Mouse (Mus musculus) bone marrow macrophage, adult 2 months (primary cell): ENCODE results near the gene Pip4k2a. TPM values are rescaled to one million over a fixed set of nuclear protein-coding genes. Genes with fewer than 3 reads are reported as not detected.

Experiments used
- H3K27ac ChIP-seq: 2 replicates; pipeline ENCODE4 v1.5.1; 2012; ENCODE audit warnings: low read depth, low read length; ENCODE audit not compliant: insufficient read depth
- H3K4me1 ChIP-seq: 2 replicates; pipeline ENCODE4 v1.6.1; 2012; ENCODE audit warnings: low read length; ENCODE audit not compliant: control insufficient read depth, insufficient read depth
- H3K4me3 ChIP-seq: 2 replicates; pipeline ENCODE4 v1.5.1; 2012; ENCODE audit warnings: mild to moderate bottlenecking, low read length, moderate library complexity; ENCODE audit not compliant: insufficient read depth
- CTCF ChIP-seq: IDR thresholded peaks from 2 replicates; pipeline ENCODE4 v1.5.1; 2012; ENCODE audit warnings: low read depth, mild to moderate bottlenecking, low read length, moderate library complexity
- POLR2A ChIP-seq: IDR thresholded peaks from 2 replicates; pipeline ENCODE4 v1.6.1; 2012; ENCODE audit warnings: mild to moderate bottlenecking, low read depth, low read length, borderline replicate concordance
- polyA plus RNA-seq: library from polyadenylated mRNA; stranded (reverse); fragments of >200 nt; gene quantifications from 2 replicates; pipeline ENCODE4 v1.2.4, GENCODE M21; 2012; ENCODE audit not compliant: missing spikeins, insufficient read depth, insufficient read length

The Pip4k2a gene
- polyA plus RNA-seq, 1 experiment, result 187 TPM

DNA sequence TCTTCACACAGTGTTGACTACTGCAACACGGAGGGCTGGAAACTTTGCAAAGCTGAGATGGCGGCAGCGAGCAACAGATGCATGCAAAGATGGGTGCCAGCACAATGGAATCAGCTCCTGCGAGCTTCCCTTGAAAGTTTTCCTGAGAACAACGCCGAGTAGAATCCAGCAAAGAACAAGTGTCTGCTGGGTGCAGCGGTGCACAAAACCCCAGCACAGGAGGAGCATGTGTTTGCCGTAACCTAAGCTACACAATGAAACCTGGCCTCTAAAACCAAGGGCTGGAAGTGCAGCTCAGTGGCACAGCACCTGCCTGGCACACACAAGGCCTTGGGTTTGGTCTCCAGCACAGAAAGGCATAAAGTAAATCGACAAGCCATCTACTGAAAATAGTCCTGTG lies 39.9 kb downstream of the Pip4k2a start:
- Histone ChIP-seq H3K27ac (peak overlapping the region; percentile 52), H3K4me3 (no peak overlapping the region), H3K4me1 (peaks cover 63% of the 10 kb centered on the region)
- no peak for TF ChIP-seq CTCF
- TF ChIP-seq POLR2A, result no peak

DNA sequence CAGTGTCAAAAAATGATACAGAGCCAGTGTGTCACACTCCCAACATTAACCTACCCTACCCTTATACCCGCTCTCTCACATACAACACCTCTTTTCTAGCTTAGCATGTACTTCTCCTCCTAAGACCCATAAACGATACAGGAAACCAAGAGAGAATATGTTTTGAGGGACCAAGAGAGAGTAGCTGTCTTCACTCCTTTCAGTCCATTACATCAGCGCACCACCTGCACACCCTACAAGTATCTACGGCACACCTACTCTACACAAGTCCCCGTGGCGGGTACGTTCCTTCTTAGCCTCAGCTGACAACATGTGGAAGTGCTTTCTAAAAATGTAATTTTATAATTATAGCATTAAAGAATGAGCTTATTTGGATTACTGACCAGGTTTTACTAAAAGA lies 40.5 kb downstream of the Pip4k2a start:
- TF ChIP-seq CTCF, result no peak
- no peak for TF ChIP-seq POLR2A
- Histone ChIP-seq H3K27ac (no peak overlapping the region), H3K4me1 (peaks cover 62% of the 10 kb centered on the region), H3K4me3 (no peak overlapping the region)

DNA sequence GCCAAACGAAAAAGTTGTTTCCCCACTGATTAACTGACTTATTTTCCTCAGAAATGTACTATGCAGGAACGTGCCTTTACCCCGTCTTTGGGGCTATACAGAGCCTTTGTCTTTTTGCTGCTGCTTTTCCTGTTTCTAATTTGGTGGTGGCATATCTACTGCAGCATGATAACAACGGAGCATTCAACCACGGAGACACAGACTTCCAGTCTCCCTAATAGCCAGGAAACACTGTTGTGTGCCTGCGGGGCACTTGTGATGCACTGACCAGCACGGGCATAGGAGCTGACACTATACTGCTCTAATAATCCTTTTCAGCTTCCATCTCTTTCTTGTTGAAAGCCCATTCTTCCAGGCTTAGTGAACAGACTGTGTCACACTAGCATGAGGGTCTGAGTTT lies 41.0 kb downstream of the Pip4k2a start:
- Histone ChIP-seq H3K4me3 (no peak overlapping the region), H3K27ac (no peak overlapping the region), H3K4me1 (peaks cover 58% of the 10 kb centered on the region)
- no peak for TF ChIP-seq POLR2A
- no peak for TF ChIP-seq CTCF

DNA sequence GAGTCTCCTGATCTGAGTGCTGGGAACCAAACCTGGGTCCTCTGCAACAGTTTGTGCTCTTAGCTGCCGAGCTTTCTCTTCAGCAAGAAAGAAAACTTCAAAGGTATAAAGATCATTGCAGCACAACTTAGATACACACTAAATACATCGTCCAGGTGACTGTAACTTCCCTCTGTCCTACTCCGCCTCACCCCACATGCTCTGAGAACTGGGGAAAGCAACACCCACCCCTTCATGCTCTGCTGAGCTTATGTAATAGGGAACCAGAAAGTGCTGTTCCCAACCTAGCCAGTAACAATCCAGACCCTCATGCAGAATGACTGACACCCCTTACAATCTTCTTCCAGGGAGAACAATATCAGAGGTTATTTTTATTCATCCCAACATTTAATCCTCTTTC lies 41.5 kb downstream of the Pip4k2a start:
- TF ChIP-seq CTCF, result no peak
- no peak for TF ChIP-seq POLR2A
- H3K4me1 ChIP-seq, result peaks cover 60% of the 10 kb centered on the region
- H3K27ac ChIP-seq, result no peak overlapping the region
- no peak overlapping the region for H3K4me3 ChIP-seq

DNA sequence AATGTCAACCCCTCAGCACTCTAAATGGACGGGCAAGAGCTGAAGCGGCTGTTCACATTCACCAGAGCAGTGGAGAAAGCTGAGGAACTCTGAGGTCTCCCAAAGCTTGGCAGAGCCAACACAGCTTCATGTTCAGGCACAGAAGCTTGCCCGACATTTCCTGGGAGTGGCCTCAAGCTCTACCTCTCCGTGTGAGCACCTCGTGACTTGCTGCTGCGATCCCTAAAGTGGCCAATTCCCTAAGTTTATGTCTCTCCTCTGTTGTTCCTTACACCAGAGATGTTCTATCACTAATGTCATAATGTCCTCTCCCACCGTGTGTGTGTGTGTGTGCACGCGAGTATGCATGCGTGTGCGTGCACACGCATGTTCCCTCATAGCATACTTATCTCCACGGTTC lies 42.3 kb downstream of the Pip4k2a start:
- TF ChIP-seq CTCF (no peak), POLR2A (no peak)
- Histone ChIP-seq H3K4me3 (no peak overlapping the region), H3K4me1 (peaks cover 60% of the 10 kb centered on the region), H3K27ac (no peak overlapping the region)

DNA sequence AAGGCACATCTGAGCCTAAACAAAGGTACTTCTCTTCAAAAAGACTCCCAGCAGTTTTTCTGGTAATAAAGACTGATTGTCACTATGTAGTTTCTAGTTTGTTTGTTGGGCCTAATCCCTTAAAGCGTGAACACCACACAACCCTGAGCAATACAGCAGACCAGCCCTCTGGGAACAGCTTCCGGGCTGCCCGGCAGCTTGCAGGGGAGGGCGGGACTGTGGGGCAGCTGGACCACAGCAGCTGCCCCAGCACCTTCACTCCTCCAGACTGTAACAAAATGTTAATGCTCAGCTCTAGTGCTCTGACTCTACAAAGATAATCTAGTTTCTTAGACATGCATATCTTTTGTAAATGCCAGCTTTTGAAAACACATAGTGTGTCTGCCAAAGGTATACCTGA lies 42.9 kb downstream of the Pip4k2a start:
- peaks cover 62% of the 10 kb centered on the region for H3K4me1 ChIP-seq
- no peak overlapping the region for H3K4me3 ChIP-seq

DNA sequence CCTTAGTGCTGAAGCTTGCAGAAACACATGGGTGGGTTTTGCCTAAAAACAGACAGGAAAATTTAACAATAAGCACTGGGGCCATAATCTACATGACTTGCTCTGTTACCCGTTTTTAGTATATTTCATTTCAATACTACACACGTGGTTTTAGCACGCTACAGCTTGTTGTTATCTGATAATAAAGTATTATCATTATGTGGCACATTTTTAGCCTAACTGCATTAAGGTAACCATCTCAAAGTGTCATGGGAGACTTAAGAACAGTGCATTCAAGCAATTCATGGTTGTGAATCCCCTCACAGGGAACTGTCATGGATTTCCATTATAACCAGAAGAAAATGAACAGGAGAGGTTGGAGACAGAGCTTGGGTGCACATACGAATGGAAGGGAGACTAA lies 43.5 kb downstream of the Pip4k2a start:
- Histone ChIP-seq H3K4me3 (no peak overlapping the region), H3K27ac (no peak overlapping the region), H3K4me1 (peaks cover 62% of the 10 kb centered on the region)
- TF ChIP-seq CTCF (no peak), POLR2A (no peak)

More for the DNA sequence above, 42.9 kb downstream of the Pip4k2a start:
- H3K27ac ChIP-seq, result no peak overlapping the region
- no peak for TF ChIP-seq CTCF
- TF ChIP-seq POLR2A, result no peak

DNA sequence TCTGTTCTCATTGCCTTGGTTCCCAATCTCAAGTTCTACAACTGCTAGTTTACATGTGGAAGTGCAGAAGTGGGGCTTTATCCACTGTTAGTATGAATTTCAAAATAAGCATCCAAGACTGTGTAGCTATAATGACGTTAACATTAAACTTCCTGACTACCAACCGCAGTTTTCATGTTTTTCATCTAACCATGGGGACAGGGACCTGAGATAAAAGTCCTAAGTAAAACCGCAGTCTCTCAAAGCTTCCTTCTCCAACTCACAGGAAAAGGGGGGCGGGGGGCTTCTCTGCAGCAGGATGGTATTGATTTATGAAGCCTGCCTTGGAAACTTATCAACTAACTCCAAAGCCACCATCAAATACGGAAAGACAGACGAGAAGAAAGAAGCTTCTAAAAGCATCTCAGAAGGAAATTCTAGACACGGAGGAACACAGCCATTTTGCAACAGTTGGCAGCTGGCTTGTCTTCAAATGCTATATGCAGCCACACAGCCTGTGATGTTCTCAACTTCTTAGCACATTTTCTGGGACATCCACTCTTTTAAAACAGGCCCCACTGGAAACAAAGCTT lies 45.7 kb downstream of the Pip4k2a start:
- Histone ChIP-seq H3K27ac (peak overlapping the region; percentile 61), H3K4me3 (peak overlapping the region; percentile 45), H3K4me1 (peaks cover 52% of the 10 kb centered on the region)
- no peak for TF ChIP-seq CTCF

DNA sequence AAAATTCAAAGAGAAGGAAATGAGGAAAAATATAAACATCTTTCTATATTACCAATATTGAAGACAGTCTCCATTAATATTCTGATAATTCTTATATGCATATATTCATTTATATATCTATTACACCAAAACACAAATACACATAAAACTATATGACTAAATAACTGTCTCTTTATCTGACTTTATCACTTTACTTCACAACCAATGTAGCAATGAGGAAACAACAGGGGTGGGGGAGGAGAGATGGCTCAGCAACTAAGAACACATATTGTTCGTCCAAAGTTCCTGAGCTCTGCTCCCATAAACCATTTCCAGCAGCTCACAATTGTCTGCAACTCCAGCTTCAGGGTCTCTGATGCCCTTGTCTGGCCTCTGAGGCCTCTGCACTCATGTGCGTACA lies 47.2 kb downstream of the Pip4k2a start:
- no peak overlapping the region for H3K4me3 ChIP-seq
- H3K27ac ChIP-seq, result no peak overlapping the region
- TF ChIP-seq POLR2A (no peak), CTCF (no peak)
- peaks cover 43% of the 10 kb centered on the region for H3K4me1 ChIP-seq

DNA sequence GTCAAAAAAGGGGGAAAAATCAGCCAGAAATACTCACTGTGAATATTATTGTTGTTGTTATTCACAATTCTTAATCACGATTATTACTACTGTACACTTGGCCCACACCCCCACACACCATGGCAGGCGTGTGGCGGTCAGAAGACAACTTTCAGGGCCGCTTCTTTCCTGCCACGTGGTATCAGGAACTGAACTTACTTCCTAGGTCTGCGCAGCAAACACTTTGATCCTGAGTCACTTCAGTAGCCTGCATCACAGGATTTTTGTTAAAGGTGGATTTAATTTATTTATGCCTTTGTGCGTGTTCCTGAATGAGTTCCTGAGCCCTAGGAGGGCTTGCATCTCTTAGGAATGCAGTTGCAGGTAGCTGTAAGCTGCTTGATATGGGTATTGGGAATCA lies 49.2 kb downstream of the Pip4k2a start:
- Histone ChIP-seq H3K4me1 (peaks cover 42% of the 10 kb centered on the region), H3K27ac (no peak overlapping the region), H3K4me3 (no peak overlapping the region)
- no peak for TF ChIP-seq CTCF

DNA sequence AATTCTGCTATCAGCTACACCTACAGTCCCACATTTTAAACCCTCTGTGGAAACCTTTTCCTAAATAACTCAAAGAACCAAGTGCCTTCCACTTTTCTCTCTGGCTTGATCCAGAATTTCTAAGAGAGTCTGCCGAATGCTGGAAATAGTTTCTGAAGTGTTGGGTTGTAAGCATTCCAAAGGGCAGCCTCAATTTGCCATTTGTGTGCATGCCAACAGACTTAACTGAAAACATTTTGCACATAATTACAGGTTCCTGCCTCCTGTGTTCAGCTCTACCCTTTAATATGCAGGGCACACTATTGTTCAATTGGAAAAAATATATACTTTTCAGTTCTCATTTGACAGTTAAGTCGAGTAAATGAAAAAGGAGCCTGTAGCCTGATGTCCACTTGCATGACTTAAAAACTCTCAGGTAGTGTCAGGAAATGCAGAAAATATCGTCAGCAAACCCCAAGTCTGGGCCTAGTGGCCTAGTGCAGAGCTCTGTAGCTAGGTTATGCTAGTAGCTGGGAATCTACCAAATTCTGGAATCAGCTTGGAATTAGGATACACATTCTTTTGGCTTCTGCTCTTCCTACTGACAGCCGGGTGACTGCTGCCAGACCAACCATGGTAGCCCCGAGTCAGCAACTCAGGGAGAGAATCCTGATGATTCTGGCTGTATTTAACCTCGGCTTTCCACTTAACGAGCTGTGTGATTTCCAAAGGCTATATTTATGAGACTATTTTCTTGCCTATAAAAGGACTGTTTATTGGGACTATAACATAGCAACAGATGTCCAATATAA lies 50.1 kb downstream of the Pip4k2a start:
- H3K4me1 ChIP-seq, result peaks cover 43% of the 10 kb centered on the region
- TF ChIP-seq CTCF (no peak), POLR2A (no peak)
- H3K27ac ChIP-seq, result no peak overlapping the region
- H3K4me3 ChIP-seq, result no peak overlapping the region
